Mouse (Mus musculus) embryonic facial prominence, embryonic 14.5 days (tissue): Measurements from ENCODE around the gene Mkrn1. TPM values are rescaled to one million over a fixed set of nuclear protein-coding genes. Genes with fewer than 3 reads are reported as not detected.
"Not testable (repeated sequence)": the region's sequence is repeated elsewhere in the genome, so short reads cannot be mapped to it uniquely, and the experiment has no call there.

ENCODE experiments used
- ATAC-seq: fragments of 200-750 bp; cut with Nextera tagmentation; 2 replicates; pipeline ENCODE4 v1.8.0; 2017; ENCODE audit warnings: low read depth, moderate number of reproducible peaks, moderate TSS enrichment
- DNase-seq: peaks from one replicate; pipeline ENCODE4 v3.0.0-alpha.2; 2015; ENCODE audit warnings: low spot score
- H3K27ac ChIP-seq: fragments of 300-500 bp; sonication (generic); replicated peaks from 2 replicates; pipeline ENCODE4 v1.5.1; 2014; ENCODE audit warnings: low read depth, mild to moderate bottlenecking, low read length, moderate library complexity
- H3K27me3 ChIP-seq: fragments of 300-500 bp; sonication (generic); replicated peaks from 2 replicates; pipeline ENCODE4 v1.6.1; 2014; ENCODE audit warnings: low read length; ENCODE audit not compliant: control insufficient read depth, insufficient read depth
- H3K36me3 ChIP-seq: fragments of 300-500 bp; sonication (generic); 2 replicates; pipeline ENCODE4 v1.6.1; 2014; ENCODE audit warnings: low read length, mixed read lengths; ENCODE audit not compliant: control insufficient read depth, insufficient read depth
- H3K4me1 ChIP-seq: fragments of 300-500 bp; sonication (generic); 2 replicates; pipeline ENCODE4 v1.6.1; 2014; ENCODE audit warnings: antibody characterized with exemption, low read length; ENCODE audit not compliant: control insufficient read depth, insufficient read depth
- H3K4me2 ChIP-seq: fragments of 300-500 bp; sonication (generic); 2 replicates; pipeline ENCODE4 v1.6.1; 2014; ENCODE audit warnings: low read depth, mild to moderate bottlenecking, low read length, moderate library complexity, mixed read lengths
- H3K4me3 ChIP-seq: fragments of 300-500 bp; sonication (generic); 2 replicates; pipeline ENCODE4 v1.5.1; 2014; ENCODE audit warnings: low read depth, mild to moderate bottlenecking, low read length
- H3K9ac ChIP-seq: fragments of 300-500 bp; sonication (generic); 2 replicates; pipeline ENCODE4 v1.6.1; 2014; ENCODE audit warnings: low read depth, mild to moderate bottlenecking, low read length, moderate library complexity, mixed read lengths
- H3K9me3 ChIP-seq: fragments of 300-500 bp; sonication (generic); 2 replicates; pipeline ENCODE4 v1.6.1; 2016; ENCODE audit warnings: low read length; ENCODE audit not compliant: control insufficient read depth
- WGBS: fragments of 180-500 bp; shearing (Covaris S2); extraction: QIAGEN DNeasy Blood & Tissue Kit; methylation state at CpG from one replicate; pipeline ENCODE4 v1.1.7; 2014; 5-methylcytosine and 5-hydroxymethylcytosine counted together
- polyA plus RNA-seq: library from polyadenylated mRNA; unstranded; fragments of >200 nt; fragmentation: Nextera tagmentation; extraction: Ambion mirVana; gene quantifications from 2 replicates; pipeline ENCODE4 v1.2.1, GENCODE M21; 2014

The Mkrn1 gene
- polyA plus RNA-seq, 1 experiment from 2014 or later = 72.4 TPM

DNA sequence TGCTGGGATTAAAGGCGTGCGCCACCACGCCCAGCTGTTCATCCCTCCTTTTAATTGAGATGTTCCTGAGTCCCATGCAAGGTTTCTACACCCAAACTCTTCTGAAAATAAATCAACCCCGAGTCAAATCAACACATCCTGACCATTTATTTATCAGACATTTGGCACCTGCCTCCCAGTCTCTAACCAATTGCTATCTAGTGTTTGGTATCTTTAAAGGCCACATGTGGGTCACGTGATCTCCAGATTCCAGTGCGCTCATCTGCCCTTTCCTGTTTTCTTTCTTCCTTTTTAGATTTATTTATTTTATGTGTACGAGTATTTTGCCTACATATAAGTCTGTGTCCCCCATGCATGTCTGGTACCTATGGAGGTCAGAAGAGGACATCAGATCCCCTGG, 3.4 kb upstream of the Mkrn1 start:
- Histone ChIP-seq H3K36me3 (no peaks in the 10 kb centered on the region), H3K4me2 (no peak overlapping the region), H3K27me3 (peaks cover 1% of the 10 kb centered on the region), H3K9me3 (no peaks in the 10 kb centered on the region), H3K27ac (no peak overlapping the region), H3K9ac (no peak overlapping the region), H3K4me3 (no peak overlapping the region), H3K4me1 (no peaks in the 10 kb centered on the region)
- 83% methylated on average over 7 of the region's 7 CpGs for WGBS
- ATAC-seq = no peak
- DNase-seq = no peak

DNA sequence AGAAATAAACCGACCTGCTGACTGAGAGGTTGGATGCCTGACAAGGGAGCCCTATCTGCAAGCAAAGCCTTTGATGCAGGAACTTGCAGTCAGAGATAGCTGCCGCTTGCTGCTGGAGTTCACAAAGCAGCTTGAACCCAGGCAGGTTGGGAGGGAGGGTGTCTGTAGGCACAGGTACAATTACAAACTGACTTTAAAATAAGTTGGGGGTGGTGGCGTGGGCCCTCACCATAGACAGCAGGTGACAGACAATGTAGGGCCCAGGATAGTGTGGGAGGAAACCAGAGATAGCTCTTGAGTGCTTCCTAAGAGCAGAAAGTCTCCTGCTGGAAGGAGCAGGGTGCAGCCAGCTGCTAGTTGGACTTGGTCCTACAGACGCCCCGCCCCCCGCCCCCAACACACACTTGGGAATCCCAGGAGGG, 2.9 kb upstream of the Mkrn1 start:
- H3K9ac ChIP-seq = no peak overlapping the region
- peaks cover 7% of the 10 kb centered on the region for H3K27me3 ChIP-seq
- H3K27ac ChIP-seq = no peak overlapping the region
- H3K4me3 ChIP-seq = no peak overlapping the region
- H3K36me3 ChIP-seq = no peaks in the 10 kb centered on the region
- H3K4me1 ChIP-seq = no peaks in the 10 kb centered on the region
- WGBS = 61% methylated on average over 6 of the region's 6 CpGs
- DNase-seq (no peak), ATAC-seq (no peak)
- H3K9me3 ChIP-seq = no peaks in the 10 kb centered on the region
- H3K4me2 ChIP-seq = no peak overlapping the region

DNA sequence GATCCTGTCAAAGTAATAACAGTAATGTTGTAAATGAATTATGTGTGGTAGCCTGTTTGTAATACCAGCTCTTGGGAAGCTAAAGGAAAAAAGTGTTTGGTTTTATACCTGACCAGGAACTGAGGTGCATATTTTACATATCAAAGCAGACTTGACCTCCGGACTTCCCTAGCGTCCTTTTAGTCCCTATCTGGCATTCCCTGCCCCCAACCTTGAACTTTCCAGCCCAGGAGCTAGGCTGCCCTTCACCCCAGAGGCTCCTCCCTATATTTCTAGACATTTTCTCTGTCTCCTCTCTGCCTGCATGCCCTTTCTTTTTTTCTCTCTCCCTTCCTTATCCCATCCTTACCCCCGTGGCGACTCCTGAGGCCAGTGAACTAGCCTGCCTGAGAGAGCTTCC, 605 bp upstream of the Mkrn1 start:
- H3K27ac ChIP-seq = no peak overlapping the region
- ATAC-seq (no peak), DNase-seq (no peak)
- no peak overlapping the region; the same call in 1 of the 2 replicates for H3K4me2 ChIP-seq
- no peaks in the 10 kb centered on the region for H3K36me3 ChIP-seq
- 55% methylated on average over 4 of the region's 4 CpGs for WGBS
- H3K27me3 ChIP-seq = peaks cover 9% of the 10 kb centered on the region
- H3K9ac ChIP-seq = no peak overlapping the region
- no peaks in the 10 kb centered on the region for H3K9me3 ChIP-seq
- no peaks in the 10 kb centered on the region for H3K4me1 ChIP-seq
- H3K4me3 ChIP-seq = no peak overlapping the region

DNA sequence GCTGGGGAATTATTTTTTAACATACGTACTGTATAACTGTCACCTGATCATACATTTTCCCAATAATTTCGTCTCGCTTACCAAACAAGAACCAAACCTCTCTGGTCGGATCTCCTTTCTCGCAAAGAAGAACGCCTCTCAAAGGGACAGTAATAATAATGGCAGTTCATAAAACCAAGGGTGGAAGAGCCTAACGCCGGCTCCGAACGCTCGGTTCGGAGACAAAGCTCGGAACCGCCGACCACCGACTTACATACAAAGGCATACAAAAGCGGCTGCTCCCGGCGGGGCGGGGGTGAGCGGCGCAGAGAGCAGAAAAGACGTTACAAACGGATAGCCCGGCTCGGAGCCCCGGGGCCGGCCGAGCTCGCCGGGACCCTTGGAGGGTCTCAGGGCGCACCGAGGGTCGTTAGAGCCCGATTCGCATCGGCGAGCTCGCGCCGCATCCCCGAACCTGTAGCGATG, 844 bp downstream of the Mkrn1 start:
- WGBS = under 1% methylated on average over 35 of the region's 43 CpGs

DNA sequence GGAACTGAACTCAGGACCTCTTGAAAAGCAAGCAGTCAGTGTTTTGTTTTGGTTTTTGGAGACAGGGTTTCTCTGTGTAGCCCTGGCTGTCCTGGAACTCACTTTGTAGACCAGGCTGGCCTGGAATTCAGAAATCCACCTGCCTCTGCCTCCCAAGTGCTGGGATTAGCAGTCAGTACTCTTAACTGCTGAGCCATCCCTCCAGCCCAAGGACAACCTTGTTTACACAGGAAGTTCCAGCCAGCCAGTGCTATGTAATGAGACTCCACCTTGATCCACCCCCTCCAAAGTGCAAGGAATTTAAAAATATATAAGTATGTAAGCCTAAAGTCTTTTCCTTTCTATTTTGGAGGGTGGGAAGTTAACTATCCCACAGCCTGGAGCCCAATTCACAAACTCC, 3.6 kb downstream of the Mkrn1 start:
- ATAC-seq, H3K4me3 ChIP-seq, DNase-seq, H3K4me2 ChIP-seq, H3K27ac ChIP-seq, H3K9me3 ChIP-seq, H3K36me3 ChIP-seq, H3K9ac ChIP-seq, H3K27me3 ChIP-seq, H3K4me1 ChIP-seq: not testable (repeated sequence)

More for the DNA sequence above, 844 bp downstream of the Mkrn1 start:
- Histone ChIP-seq H3K9ac (peak overlapping the region; percentile 81), H3K4me2 (peak overlapping the region; percentile 53), H3K36me3 (no peaks in the 10 kb centered on the region), H3K4me3 (peak overlapping the region; percentile 98), H3K4me1 (no peaks in the 10 kb centered on the region), H3K27ac (peak overlapping the region; percentile 75; the same call in 1 of the 2 replicates), H3K27me3 (peaks cover 9% of the 10 kb centered on the region), H3K9me3 (no peaks in the 10 kb centered on the region)
- ATAC-seq = no peak
- peak; percentile 41 for DNase-seq

DNA sequence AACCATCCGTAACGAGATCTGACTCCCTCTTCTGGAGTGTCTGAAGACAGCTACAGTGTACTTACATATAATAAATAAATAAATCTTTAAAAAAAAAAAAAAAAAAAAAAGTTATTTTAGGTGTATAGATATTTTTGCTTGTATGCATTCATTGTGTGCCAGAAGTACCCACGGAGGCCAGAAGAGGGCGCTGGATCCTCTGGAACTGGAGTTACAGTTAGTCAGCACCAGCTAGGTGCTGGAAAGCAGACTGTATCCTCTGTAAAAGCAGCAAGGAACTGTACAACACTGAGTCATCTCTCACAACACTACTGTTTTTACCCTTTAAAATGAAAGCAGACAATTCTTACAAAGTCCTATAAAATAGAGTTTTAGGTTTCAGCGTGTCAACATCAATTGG, 4.5 kb downstream of the Mkrn1 start:
- Histone ChIP-seq H3K27me3 (peaks cover 9% of the 10 kb centered on the region), H3K4me1 (no peaks in the 10 kb centered on the region), H3K4me3 (no peak overlapping the region), H3K27ac (no peak overlapping the region), H3K4me2 (no peak overlapping the region), H3K9me3 (no peaks in the 10 kb centered on the region), H3K36me3 (no peaks in the 10 kb centered on the region), H3K9ac (no peak overlapping the region)
- peak; percentile 41 for DNase-seq
- WGBS = 45% methylated on average over 3 of the region's 5 CpGs
- no peak for ATAC-seq

DNA sequence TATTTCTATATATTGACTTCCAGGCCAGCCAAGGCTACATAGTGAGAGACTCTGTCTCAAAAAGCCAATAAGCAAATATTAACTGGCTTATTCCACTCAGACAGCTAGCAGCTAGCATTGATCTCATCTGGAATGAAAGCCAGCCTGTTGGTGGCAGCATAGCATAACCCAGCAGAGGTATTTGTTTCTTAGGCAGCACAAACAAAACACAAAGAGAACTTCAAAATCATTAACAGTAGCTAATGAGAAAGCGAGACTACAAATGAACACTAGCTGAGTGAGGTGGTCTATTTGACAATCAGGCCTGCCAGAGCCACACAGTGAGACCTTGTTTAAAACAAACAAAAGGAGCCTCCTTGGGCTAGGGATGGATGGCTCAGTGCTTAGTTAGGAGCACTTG, 6.2 kb downstream of the Mkrn1 start:
- Histone ChIP-seq H3K9ac (no peak overlapping the region), H3K36me3 (peaks cover 6% of the 10 kb centered on the region; the same call in 1 of the 2 replicates), H3K9me3 (no peaks in the 10 kb centered on the region), H3K27me3 (peaks cover 9% of the 10 kb centered on the region), H3K4me3 (no peak overlapping the region), H3K4me1 (no peaks in the 10 kb centered on the region), H3K27ac (no peak overlapping the region), H3K4me2 (no peak overlapping the region)
- DNase-seq (no peak), ATAC-seq (no peak)
- 88% methylated on average over 1 of the region's 1 CpGs for WGBS

DNA sequence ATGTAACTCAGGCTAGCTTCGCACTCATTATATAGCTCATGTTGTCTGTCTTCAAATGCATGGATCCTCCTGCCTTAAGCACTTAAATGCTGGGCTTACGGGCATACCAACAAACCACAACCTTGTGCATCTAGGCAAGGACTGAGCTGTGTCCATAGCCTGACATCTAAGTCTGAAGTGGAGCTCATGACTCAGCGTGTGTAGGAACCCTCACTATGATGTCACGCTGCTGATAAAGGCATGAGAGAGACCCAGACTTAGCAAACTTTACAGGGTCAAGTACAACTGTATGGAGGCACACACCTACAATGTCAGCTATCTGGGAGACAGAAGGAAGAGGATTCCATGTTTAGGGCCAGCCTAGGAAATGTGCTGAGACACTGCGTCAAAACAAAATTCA, 13.8 kb downstream of the Mkrn1 start:
- no peaks in the 10 kb centered on the region for H3K4me1 ChIP-seq
- no peak for ATAC-seq
- H3K36me3 ChIP-seq = peaks cover 34% of the 10 kb centered on the region
- H3K9ac ChIP-seq = no peak overlapping the region
- no peak overlapping the region for H3K4me3 ChIP-seq
- H3K9me3 ChIP-seq = no peaks in the 10 kb centered on the region
- H3K27ac ChIP-seq = no peak overlapping the region
- WGBS = 91% methylated on average over 5 of the region's 5 CpGs
- no peak overlapping the region for H3K4me2 ChIP-seq
- DNase-seq = no peak
- no peaks in the 10 kb centered on the region for H3K27me3 ChIP-seq

DNA sequence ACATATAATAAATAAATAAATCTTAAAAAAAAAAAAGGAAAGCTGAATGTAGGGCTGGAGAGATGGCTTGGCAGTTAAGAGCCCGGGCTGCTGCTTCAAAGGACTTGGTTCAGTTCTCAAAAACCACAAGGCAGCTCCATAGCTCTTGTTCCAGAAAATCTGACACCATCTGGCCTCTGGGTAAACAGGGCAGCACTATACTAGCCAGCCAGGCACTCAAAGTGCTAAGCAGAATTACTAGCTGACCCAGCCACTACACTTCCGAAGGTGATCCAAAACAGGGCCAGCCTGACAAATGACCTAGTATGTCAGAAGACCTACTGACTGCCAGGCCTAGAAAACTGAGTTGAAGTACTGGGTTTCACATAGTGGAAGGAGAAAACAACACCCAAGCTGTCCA, 17.1 kb downstream of the Mkrn1 start:
- 91% methylated on average over 2 of the region's 2 CpGs for WGBS
- no peaks in the 10 kb centered on the region for H3K9me3 ChIP-seq

More for the DNA sequence above, 17.1 kb downstream of the Mkrn1 start:
- Histone ChIP-seq H3K9ac (no peak overlapping the region), H3K27ac (no peak overlapping the region), H3K27me3 (no peaks in the 10 kb centered on the region), H3K4me2 (no peak overlapping the region), H3K36me3 (peaks cover 36% of the 10 kb centered on the region), H3K4me1 (no peaks in the 10 kb centered on the region), H3K4me3 (no peak overlapping the region)
- DNase-seq (no peak), ATAC-seq (no peak)
